Mouse (Mus musculus) olfactory bulb, adult 2 months (tissue): ENCODE data around the gene Mpv17l.

Experiments used
- CTCF ChIP-seq: fragments of 200-500 bp; IDR thresholded peaks from 2 replicates; pipeline ENCODE4 v1.5.1; 2012; ENCODE audit warnings: low read depth, mild to moderate bottlenecking, low read length, moderate library complexity; ENCODE audit not compliant: insufficient read depth
- POLR2A ChIP-seq: fragments of 200-500 bp; IDR thresholded peaks from 2 replicates; pipeline ENCODE4 v1.6.1; 2012; ENCODE audit warnings: mild to moderate bottlenecking, low read depth, low read length, moderate library complexity; ENCODE audit not compliant: insufficient read depth

GRCm38 (mm10) chr16:13903488-13903887, 527 bp downstream of the Mpv17l start:
- no peak for TF ChIP-seq CTCF
- TF ChIP-seq POLR2A = no peak; the same call in 1 of the 2 replicates
